Mouse (Mus musculus) lung, postnatal 0 days (tissue): ENCODE measurements around the gene Pfn1. TPM values are rescaled to one million over a fixed set of nuclear protein-coding genes. Genes with fewer than 3 reads are reported as not detected.

Source experiments
- ATAC-seq: fragments of 200-750 bp; cut with Nextera tagmentation; 2 replicates; pipeline ENCODE4 v1.8.0; 2017; ENCODE audit warnings: moderate library complexity
- DNase-seq: peaks from one replicate; pipeline ENCODE4 v3.0.0-alpha.2; 2016; ENCODE audit warnings: low spot score
- H3K27ac ChIP-seq: fragments of 300-500 bp; sonication (generic); 2 replicates; pipeline ENCODE4 v1.5.1; 2014; ENCODE audit warnings: antibody characterized with exemption, mild to moderate bottlenecking, low read length, mixed read lengths
- H3K27me3 ChIP-seq: fragments of 300-500 bp; sonication (generic); replicated peaks from 2 replicates; pipeline ENCODE4 v1.6.1; 2014; ENCODE audit warnings: low read length, mixed read lengths; ENCODE audit not compliant: insufficient read depth
- H3K36me3 ChIP-seq: fragments of 300-500 bp; sonication (generic); 2 replicates; pipeline ENCODE4 v1.6.1; 2014; ENCODE audit warnings: low read length, mixed read lengths; ENCODE audit not compliant: insufficient read depth
- H3K4me1 ChIP-seq: fragments of 300-500 bp; sonication (generic); 2 replicates; pipeline ENCODE4 v1.6.1; 2014; ENCODE audit warnings: antibody characterized with exemption, low read depth, low read length, mixed read lengths; ENCODE audit not compliant: insufficient read depth
- H3K4me2 ChIP-seq: fragments of 300-500 bp; sonication (generic); replicated peaks from 2 replicates; pipeline ENCODE4 v1.6.1; 2014; ENCODE audit warnings: low read depth, mild to moderate bottlenecking, low read length, moderate library complexity, mixed read lengths
- H3K4me3 ChIP-seq: fragments of 300-500 bp; sonication (generic); 2 replicates; pipeline ENCODE4 v1.5.1; 2014; ENCODE audit warnings: low read depth, low read length
- H3K9ac ChIP-seq: fragments of 300-500 bp; sonication (generic); replicated peaks from 2 replicates; pipeline ENCODE4 v1.6.1; 2014; ENCODE audit warnings: low read depth, mild to moderate bottlenecking
- H3K9me3 ChIP-seq: fragments of 300-500 bp; sonication (generic); 2 replicates; pipeline ENCODE4 v1.6.1; 2016; ENCODE audit warnings: low read length, mixed read lengths
- CTCF ChIP-seq: IDR thresholded peaks from 2 replicates; pipeline ENCODE4 v1.5.1; 2016; ENCODE audit warnings: antibody characterized with exemption, mild to moderate bottlenecking
- EP300 ChIP-seq: IDR thresholded peaks from 2 replicates; pipeline ENCODE4 v1.6.1; 2016; ENCODE audit warnings: antibody characterized with exemption, mild to moderate bottlenecking, control low read depth
- WGBS: fragments of 180-500 bp; shearing (Covaris S2); extraction: QIAGEN DNeasy Blood & Tissue Kit; methylation state at CpG from one replicate; pipeline ENCODE4 v1.1.7; 2014; 5-methylcytosine and 5-hydroxymethylcytosine counted together
- polyA plus RNA-seq: library from polyadenylated mRNA; unstranded; fragments of >200 nt; fragmentation: Nextera tagmentation; extraction: Ambion mirVana; gene quantifications from 2 replicates; pipeline ENCODE4 v1.2.1, GENCODE M21; 2015

Pfn1 gene
- polyA plus RNA-seq, 1 experiment from 2014 or later: 1,206 TPM

DNA sequence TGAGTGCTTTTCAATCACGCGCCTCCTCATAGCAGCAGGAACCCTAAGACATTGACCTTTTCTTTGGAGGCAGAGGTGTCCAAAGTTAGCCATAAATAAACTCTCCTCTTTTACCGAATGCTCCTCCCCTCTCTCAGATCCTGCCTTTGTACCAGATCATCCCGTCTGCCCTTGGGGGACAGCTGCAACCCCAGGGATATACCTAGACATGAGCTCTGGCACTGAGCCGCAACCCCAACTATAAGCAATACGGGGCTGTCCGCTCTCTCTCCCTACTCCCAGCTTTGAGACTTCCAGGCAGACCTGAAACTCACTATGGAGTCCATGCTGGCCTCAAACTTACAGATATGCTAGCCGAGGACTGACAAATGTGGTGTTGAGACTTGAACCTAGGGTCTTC, 12.2 kb upstream of the Pfn1 start:
- H3K4me3 ChIP-seq: no peak overlapping the region
- ATAC-seq: no peak
- no peak for DNase-seq
- no peaks in the 10 kb centered on the region for H3K9me3 ChIP-seq
- 95% methylated on average over 8 of the region's 8 CpGs for WGBS
- no peaks in the 10 kb centered on the region for H3K27me3 ChIP-seq
- 0 out of 2 replicates have a peak overlapping the region, but pooled peaks have one; percentile 55 for H3K27ac ChIP-seq
- TF ChIP-seq CTCF (no peak), EP300 (no peak)
- no peak overlapping the region for H3K9ac ChIP-seq
- H3K4me2 ChIP-seq: no peak overlapping the region
- H3K36me3 ChIP-seq: peaks cover 13% of the 10 kb centered on the region; the same call in 1 of the 2 replicates
- H3K4me1 ChIP-seq: no peaks in the 10 kb centered on the region; the same call in 1 of the 2 replicates

DNA sequence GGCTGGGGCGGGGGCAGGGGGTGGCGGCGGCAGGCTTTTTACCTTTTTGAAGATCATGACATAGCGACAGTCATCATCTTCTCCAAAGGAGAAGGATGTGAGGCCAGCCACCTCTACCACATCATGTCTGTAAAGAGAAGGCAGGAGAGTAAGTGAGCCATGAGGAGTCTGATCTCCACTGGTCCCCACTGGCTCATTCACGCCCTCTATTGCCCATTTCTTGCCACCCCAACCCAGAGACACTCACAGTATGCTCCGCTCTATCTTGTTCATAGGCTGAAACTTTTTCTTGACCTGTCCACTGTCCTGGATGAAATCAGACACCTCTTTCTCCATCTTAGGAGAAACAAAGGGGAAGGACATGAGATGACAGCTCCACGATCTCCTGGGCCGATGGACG, 10.3 kb upstream of the Pfn1 start:
- Histone ChIP-seq H3K27me3 (no peaks in the 10 kb centered on the region), H3K4me3 (no peak overlapping the region), H3K27ac (no peak overlapping the region), H3K36me3 (peaks cover 13% of the 10 kb centered on the region; the same call in 1 of the 2 replicates), H3K4me2 (no peak overlapping the region), H3K9ac (no peak overlapping the region), H3K4me1 (no peaks in the 10 kb centered on the region; the same call in 1 of the 2 replicates), H3K9me3 (no peaks in the 10 kb centered on the region)
- 93% methylated on average over 9 of the region's 9 CpGs for WGBS
- ATAC-seq (no peak), DNase-seq (no peak)
- TF ChIP-seq CTCF: peak; percentile 24
- TF ChIP-seq EP300: no peak

DNA sequence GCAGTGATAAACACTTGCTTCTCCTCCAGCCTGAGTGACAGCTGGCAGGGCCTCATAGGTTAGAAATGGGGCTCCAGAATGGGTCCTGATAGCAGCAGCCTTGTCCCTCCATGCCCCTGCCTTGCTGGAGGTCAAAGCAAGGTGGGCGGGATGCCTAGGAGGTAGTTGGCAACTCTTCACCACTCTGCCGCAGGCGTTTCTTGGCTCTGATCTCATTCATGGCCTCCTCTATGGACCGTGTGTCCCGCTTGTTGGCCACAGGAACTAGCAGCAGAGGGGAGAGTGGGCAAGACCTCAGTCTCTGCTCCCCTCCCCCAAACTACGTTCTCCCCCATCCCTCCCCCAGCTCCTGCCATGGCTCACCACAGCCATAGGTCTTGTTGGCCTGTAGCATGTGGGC, 9.5 kb upstream of the Pfn1 start:
- peaks cover 13% of the 10 kb centered on the region; the same call in 1 of the 2 replicates for H3K36me3 ChIP-seq
- 81% methylated on average over 6 of the region's 6 CpGs for WGBS

DNA sequence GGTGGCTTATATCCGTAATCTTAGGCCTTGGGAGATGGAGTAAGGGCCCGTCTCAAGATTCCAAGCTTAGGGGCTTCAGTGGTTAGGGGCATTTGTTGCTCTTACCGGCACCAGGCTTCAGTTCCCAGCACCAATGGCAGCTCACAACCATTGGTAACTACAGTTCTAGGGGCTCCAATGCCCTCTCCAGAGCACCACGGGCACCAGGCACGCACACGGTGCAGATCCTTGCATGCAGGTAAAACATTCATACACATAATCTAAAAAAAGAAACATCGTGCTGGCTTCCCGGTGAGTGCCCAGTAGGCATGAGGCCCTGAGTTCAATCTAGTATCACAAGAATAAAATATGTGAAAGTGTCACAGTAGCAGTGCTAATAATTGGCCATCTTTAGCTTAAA, 8.7 kb upstream of the Pfn1 start:
- H3K27ac ChIP-seq: no peak overlapping the region

More for the DNA sequence above, 9.5 kb upstream of the Pfn1 start:
- H3K4me3 ChIP-seq: no peak overlapping the region
- H3K4me2 ChIP-seq: no peak overlapping the region
- ATAC-seq: no peak
- no peak overlapping the region for H3K9ac ChIP-seq
- H3K27ac ChIP-seq: no peak overlapping the region
- no peaks in the 10 kb centered on the region for H3K9me3 ChIP-seq
- TF ChIP-seq CTCF (no peak), EP300 (no peak)
- no peaks in the 10 kb centered on the region for H3K27me3 ChIP-seq
- no peak for DNase-seq
- no peaks in the 10 kb centered on the region for H3K4me1 ChIP-seq

DNA sequence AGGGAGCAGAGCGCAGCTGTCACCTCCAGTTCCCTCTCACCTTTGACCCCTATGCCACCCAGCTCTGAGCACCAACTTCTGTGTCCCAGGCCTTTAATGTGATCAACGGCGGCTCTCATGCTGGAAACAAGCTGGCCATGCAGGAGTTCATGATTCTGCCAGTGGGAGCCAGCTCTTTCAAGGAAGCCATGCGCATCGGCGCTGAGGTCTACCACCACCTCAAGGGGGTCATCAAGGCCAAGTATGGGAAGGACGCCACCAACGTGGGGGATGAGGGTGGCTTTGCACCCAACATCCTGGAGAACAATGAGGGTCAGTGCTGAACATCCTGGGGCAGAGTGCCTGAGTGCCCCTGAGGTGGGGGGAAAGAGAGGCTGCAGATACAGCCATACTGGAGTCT, 6.1 kb upstream of the Pfn1 start:
- Histone ChIP-seq H3K4me3 (no peak overlapping the region), H3K27me3 (no peaks in the 10 kb centered on the region), H3K9ac (no peak overlapping the region), H3K27ac (no peak overlapping the region), H3K9me3 (no peaks in the 10 kb centered on the region), H3K36me3 (peaks cover 13% of the 10 kb centered on the region; the same call in 1 of the 2 replicates), H3K4me1 (peaks cover 10% of the 10 kb centered on the region), H3K4me2 (no peak overlapping the region)
- DNase-seq (no peak), ATAC-seq (no peak)
- WGBS: 91% methylated on average over 8 of the region's 8 CpGs
- TF ChIP-seq CTCF: no peak
- TF ChIP-seq EP300: no peak

More for the DNA sequence above, 8.7 kb upstream of the Pfn1 start:
- Histone ChIP-seq H3K9ac (no peak overlapping the region), H3K36me3 (peaks cover 13% of the 10 kb centered on the region; the same call in 1 of the 2 replicates), H3K9me3 (no peaks in the 10 kb centered on the region), H3K4me2 (no peak overlapping the region), H3K4me1 (no peaks in the 10 kb centered on the region), H3K27me3 (no peaks in the 10 kb centered on the region), H3K4me3 (no peak overlapping the region)
- ATAC-seq: no peak
- 86% methylated on average over 8 of the region's 8 CpGs for WGBS
- DNase-seq: no peak
- TF ChIP-seq CTCF (no peak), EP300 (no peak)

DNA sequence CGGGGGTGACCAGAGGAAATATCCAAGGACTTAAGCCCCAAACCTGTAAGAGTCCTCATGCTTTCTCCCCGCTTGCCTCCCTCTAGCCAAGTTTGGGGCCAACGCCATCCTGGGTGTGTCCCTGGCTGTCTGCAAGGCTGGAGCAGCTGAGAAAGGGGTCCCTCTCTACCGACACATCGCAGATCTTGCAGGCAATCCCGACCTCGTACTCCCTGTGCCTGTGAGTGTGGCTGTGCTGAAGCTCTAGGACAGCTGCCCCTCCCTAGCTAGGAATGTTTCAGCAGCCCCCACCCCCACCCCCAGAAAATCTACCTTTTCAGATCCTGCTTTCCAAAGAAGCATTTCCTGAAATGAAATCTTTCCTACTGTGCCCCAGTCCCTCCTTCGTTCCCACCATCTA, 4.5 kb upstream of the Pfn1 start:
- TF ChIP-seq CTCF: no peak
- no peak for TF ChIP-seq EP300
- DNase-seq (no peak), ATAC-seq (no peak)
- no peak overlapping the region for H3K4me2 ChIP-seq
- H3K36me3 ChIP-seq: peaks cover 2% of the 10 kb centered on the region; the same call in 1 of the 2 replicates
- H3K27me3 ChIP-seq: no peaks in the 10 kb centered on the region
- no peak overlapping the region for H3K27ac ChIP-seq
- no peak overlapping the region; the same call in 1 of the 2 replicates for H3K9ac ChIP-seq
- no peak overlapping the region for H3K4me3 ChIP-seq
- peaks cover 10% of the 10 kb centered on the region for H3K4me1 ChIP-seq
- no peaks in the 10 kb centered on the region for H3K9me3 ChIP-seq
- WGBS: 54% methylated on average over 8 of the region's 8 CpGs

DNA sequence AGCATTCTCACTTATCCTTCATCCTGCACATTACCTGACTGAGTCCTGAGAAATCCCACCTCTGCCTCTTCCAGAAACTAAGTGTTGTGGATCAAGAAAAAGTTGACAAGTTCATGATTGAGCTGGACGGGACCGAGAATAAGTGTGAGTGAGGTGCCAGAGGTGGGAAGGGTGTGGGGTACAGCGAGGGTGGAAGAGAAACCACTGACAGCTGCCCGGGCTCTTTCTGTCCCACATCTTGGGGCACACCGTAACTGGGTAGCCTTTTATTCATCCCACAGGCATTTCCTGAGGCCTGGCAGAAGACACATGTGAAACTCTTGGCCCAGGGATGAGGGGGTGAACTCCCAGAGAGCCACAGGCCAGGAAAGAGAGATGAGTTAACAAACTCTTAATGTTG, 4.1 kb upstream of the Pfn1 start:
- no peak overlapping the region; the same call in 1 of the 2 replicates for H3K9ac ChIP-seq
- no peak overlapping the region for H3K4me2 ChIP-seq
- no peaks in the 10 kb centered on the region for H3K9me3 ChIP-seq
- TF ChIP-seq CTCF (no peak), EP300 (no peak)
- ATAC-seq: no peak
- peaks cover 10% of the 10 kb centered on the region for H3K4me1 ChIP-seq
- no peak overlapping the region for H3K4me3 ChIP-seq
- no peak for DNase-seq
- WGBS: 73% methylated on average over 5 of the region's 5 CpGs
- H3K27me3 ChIP-seq: no peaks in the 10 kb centered on the region
- H3K36me3 ChIP-seq: no peaks in the 10 kb centered on the region
- H3K27ac ChIP-seq: no peak overlapping the region
